Mouse (Mus musculus) T-helper 2 cell (primary cell): ENCODE measurements around the gene Tm4sf4.

Experiments used
- in situ Hi-C: fragments of 300-600 bp; cut with MboI, MseI; formaldehyde crosslinking; loops from one replicate; pipeline ENCODE4 v1.15.1; 2025; ENCODE audit warnings: high pct_unique_total_duplicates

Gene Tm4sf4

DNA sequence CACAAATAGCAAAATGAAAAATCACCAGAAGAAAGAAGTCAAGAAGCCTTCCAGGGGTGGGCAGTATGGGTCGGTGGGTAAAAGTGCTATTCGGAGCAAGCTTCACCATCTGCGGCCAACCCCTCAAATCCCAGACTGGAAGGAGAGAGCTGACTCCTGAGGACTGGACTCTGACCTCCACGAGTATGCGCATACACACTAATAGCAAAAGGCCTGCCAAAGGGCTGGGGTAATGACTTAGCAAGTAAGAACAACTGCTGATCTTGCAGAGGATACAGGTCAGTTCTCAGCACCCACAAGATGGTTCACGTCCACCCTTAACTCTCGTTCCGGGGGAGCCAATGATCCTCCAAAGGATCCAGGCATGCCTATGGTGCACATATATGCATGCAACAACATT is 49.3 kb downstream of the Tm4sf4 start:
- in situ Hi-C loops, result no loop called here

DNA sequence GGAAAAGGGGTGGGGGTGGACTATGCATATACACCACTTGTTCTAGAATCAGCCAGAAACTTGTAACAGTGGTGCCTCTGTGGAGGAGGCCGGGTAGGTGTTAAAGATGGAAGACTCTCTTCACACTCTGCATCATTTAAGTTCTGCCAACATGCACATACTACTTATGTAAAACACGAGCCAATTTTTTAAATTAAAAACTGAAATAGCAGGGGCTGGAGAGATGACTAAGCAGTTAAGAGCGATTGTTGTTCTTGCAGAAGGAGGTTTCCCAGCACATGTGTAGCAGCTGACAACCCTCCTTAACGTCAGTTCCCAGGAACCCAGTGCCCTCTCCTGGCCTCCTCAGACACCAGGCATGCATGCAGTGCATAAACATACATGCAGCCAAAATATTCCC is 55.5 kb downstream of the Tm4sf4 start:
- in situ Hi-C loops, result no loop called here

DNA sequence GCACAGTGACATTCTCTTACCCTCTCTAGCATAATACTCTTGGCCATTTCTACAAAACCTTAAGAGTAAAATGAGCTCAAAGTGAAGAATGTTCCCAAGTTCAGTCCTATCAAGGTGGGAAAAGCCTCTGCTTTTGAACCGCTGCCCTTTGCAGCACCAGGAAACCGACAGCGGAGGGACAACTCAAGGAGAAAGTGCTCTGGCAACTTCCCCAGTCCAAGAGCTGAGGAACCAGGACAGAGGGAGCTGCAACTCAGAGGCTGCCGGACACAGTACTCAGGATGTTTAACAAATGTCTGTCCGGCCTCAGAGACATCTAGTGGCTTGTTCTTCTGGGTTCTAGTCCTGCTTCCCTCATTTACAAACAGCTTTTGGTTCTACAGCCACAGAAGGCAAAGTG is 56.9 kb downstream of the Tm4sf4 start:
- in situ Hi-C loops, result no loop called here

DNA sequence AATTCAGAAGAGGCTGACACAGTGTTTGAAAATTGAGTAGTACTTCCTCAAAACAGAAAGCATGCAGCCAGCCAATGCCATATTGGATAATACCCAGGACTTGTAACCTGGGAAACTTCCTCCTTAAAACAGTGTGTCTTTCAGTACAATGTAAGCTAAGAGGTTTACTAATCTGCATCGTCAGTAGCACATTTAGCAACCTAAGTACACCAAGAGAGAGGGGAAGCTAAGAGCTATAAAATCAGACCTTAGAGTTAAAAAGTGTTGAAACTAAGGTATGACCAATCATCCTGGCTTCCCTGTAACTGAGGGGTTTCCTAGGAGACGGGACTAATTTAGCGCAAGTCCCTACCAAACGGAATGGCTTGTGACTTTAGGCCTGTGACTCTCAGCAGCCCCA is 61.0 kb downstream of the Tm4sf4 start:
- in situ Hi-C loops, result no loop called here

DNA sequence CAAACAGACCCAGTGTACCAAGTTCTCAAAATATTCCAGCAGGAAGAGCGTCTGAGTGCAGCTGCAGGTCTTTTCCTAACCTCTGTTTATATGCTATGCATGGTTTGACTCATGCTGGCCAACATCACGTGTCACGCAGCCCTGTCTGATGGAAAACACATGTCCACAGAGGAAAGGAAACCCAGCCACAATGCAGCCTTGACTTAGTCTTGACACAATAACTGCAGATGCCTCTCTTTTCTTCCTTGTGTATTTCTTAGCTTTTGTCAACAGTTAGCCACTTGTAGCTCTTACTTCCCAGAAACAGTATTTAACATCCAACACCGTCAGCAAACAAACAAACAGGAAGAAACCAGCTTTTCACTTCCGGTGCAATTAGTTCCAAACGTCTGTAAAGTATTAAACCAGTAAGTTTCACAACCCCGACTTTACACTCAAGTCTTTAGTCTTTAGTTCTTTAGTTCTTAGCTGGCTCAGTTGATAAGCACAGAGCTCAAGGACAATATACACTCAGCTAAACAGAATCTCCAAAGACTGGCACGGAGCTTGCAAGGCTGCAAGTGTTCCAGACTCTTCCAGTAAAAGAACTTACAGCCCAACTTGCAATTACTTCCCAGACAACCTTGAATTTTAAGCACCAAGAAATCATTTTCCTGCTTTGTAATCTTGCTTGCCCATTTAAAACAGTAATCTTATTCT is 62.5 kb downstream of the Tm4sf4 start:
- in situ Hi-C loops, result no loop called here
